Mouse (Mus musculus): Measurements from ENCODE around the gene Atf6. TPM values are rescaled to one million over a fixed set of nuclear protein-coding genes. Genes with fewer than 3 reads are reported as not detected.

Gene Atf6
- polyA plus RNA-seq, 1 experiment from 2014 or later = 8.3 TPM

DNA sequence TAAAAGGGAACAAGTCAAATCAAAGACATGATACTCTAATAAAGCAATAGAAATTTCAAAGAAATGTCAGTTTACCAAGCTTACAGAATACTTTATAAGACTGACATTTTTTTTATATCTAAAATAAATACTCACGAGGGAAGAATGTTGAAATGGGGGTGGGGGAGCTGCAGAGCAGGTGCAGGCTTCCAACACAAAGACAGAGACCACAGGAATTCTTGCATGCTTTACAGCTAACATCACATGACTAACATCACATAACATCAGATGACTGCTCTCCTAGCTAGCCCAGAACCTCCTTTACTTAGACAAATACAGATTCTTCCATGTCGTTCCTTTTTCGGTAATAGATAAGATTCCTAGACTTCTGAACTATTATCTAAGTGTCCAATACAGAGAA is 76.6 kb downstream of the Atf6 start:
- Histone ChIP-seq H3K9me3 (no peaks in the 10 kb centered on the region), H3K4me3 (no peak overlapping the region), H3K9ac (no peak overlapping the region), H3K36me3 (peaks cover 5% of the 10 kb centered on the region; the same call in 1 of the 2 replicates), H3K4me2 (no peak overlapping the region), H3K27me3 (no peaks in the 10 kb centered on the region), H3K27ac (no peak overlapping the region), H3K4me1 (no peaks in the 10 kb centered on the region)
- 80% methylated on average over 3 of the region's 3 CpGs for WGBS
- no peak for ATAC-seq (ENCODE audit: insufficient number of reproducible peaks, low FRiP score, low TSS enrichment, low read depth)

DNA sequence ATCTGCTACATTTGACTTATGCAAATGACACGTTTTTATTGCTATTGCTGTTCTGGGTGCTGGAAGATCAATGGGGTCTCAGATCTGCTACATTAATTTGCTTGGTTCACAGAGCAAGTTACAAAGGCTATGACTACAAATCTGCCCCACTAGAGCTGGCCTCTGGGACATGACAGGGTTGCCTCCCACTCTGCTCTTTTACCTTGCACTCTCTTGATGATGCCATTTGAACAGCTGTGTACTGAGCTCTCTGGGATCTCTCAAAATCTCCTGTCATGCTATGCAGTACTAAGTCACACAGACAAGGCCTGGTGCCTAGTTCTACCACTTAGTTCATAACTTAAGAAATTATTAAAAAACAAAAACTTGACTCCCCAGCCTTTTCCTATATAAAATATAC is 79.9 kb downstream of the Atf6 start:
- Histone ChIP-seq H3K4me2 (no peak overlapping the region), H3K27ac (no peak overlapping the region), H3K4me3 (no peak overlapping the region), H3K36me3 (peaks cover 8% of the 10 kb centered on the region; the same call in 1 of the 2 replicates), H3K9ac (no peak overlapping the region), H3K9me3 (no peaks in the 10 kb centered on the region), H3K27me3 (no peaks in the 10 kb centered on the region), H3K4me1 (no peaks in the 10 kb centered on the region)
- WGBS = 46% methylated on average over 1 of the region's 1 CpGs
- no peak for ATAC-seq (ENCODE audit: insufficient number of reproducible peaks, low FRiP score, low TSS enrichment, low read depth)

- Histone ChIP-seq H3K9me3 (no peaks in the 10 kb centered on the region), H3K4me3 (no peak overlapping the region), H3K4me1 (no peaks in the 10 kb centered on the region), H3K27me3 (no peaks in the 10 kb centered on the region), H3K4me2 (no peak overlapping the region), H3K9ac (no peak overlapping the region), H3K27ac (no peak overlapping the region), H3K36me3 (peaks cover 8% of the 10 kb centered on the region; the same call in 1 of the 2 replicates)
- 79% methylated on average over 14 of the region's 14 CpGs for WGBS
- ATAC-seq (ENCODE audit: insufficient number of reproducible peaks, low FRiP score, low TSS enrichment, low read depth) = no peak
Measured at GRCm38 (mm10) chr1:170786570-170787341, 80.8 kb downstream of the Atf6 start.

DNA sequence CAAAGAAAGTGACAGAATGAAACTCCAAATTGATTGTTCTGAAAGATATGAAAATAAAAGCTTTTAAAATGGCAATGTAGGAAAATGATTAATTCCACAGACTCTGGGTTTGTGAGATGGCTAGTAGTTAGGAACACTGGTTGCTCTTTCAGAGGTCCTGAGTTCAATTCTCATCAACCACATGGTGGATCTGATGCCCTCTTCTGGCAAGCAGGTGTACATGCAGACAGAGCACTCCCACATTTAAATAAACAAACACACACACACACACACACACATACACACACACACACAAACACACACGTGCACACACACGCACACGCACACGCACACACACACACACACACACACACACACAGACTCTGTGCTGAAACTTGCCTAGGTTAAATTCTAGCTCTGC is 89.9 kb downstream of the Atf6 start:
- no peak overlapping the region for H3K9ac ChIP-seq
- 96% methylated on average over 4 of the region's 4 CpGs for WGBS
- no peaks in the 10 kb centered on the region for H3K9me3 ChIP-seq
- no peaks in the 10 kb centered on the region for H3K4me1 ChIP-seq
- H3K36me3 ChIP-seq = 0 out of 2 replicates have a peak, but pooled peaks cover 5% of the 10 kb centered on the region
- ATAC-seq (ENCODE audit: insufficient number of reproducible peaks, low FRiP score, low TSS enrichment, low read depth) = no peak
- no peak overlapping the region for H3K4me3 ChIP-seq
- H3K27ac ChIP-seq = no peak overlapping the region
- no peaks in the 10 kb centered on the region for H3K27me3 ChIP-seq
- H3K4me2 ChIP-seq = no peak overlapping the region

DNA sequence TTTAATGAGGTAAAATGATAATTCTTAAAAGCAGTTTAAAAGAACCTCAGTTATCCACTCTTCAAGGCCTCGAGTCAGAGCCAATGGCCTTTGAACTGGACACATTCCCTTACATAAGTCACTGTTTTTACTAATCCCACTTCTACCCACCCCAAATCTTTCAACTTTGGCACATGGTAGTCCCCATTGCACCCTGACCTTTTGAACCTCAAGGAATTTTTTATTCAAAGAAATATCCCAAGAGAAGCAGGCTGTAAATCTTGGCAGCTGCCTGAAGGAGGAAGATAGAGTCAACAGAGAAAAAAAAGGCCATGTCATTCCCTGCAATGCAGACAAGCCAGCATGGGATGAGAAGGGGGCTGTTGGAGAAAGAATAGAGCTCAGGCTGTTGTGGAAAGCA is 93.1 kb downstream of the Atf6 start:
- WGBS = 63% methylated on average over 1 of the region's 1 CpGs
- Histone ChIP-seq H3K27ac (no peak overlapping the region), H3K27me3 (no peaks in the 10 kb centered on the region)

GRCm38 (mm10) chr1:170773506-170773905 is 94.1 kb downstream of the Atf6 start:
- H3K27me3 ChIP-seq = no peaks in the 10 kb centered on the region
- H3K4me3 ChIP-seq = no peak overlapping the region
- no peak overlapping the region for H3K9ac ChIP-seq
- WGBS = 70% methylated on average over 4 of the region's 4 CpGs
- ATAC-seq (ENCODE audit: insufficient number of reproducible peaks, low FRiP score, low TSS enrichment, low read depth) = no peak
- no peak overlapping the region for H3K4me2 ChIP-seq
- 0 out of 2 replicates have a peak, but pooled peaks cover 5% of the 10 kb centered on the region for H3K36me3 ChIP-seq
- no peak overlapping the region for H3K27ac ChIP-seq
- H3K4me1 ChIP-seq = 0 out of 2 replicates have a peak, but pooled peaks cover 3% of the 10 kb centered on the region
- H3K9me3 ChIP-seq = no peaks in the 10 kb centered on the region

More for the DNA sequence above, 93.1 kb downstream of the Atf6 start:
- no peak overlapping the region for H3K9ac ChIP-seq
- H3K36me3 ChIP-seq = 0 out of 2 replicates have a peak, but pooled peaks cover 5% of the 10 kb centered on the region
- no peak for ATAC-seq (ENCODE audit: insufficient number of reproducible peaks, low FRiP score, low TSS enrichment, low read depth)
- H3K4me2 ChIP-seq = no peak overlapping the region
- no peaks in the 10 kb centered on the region for H3K9me3 ChIP-seq
- 0 out of 2 replicates have a peak, but pooled peaks cover 3% of the 10 kb centered on the region for H3K4me1 ChIP-seq
- H3K4me3 ChIP-seq = no peak overlapping the region

- WGBS = 51% methylated on average over 25 of the region's 25 CpGs
Measured at GRCm38 (mm10) chr1:170771437-170772003, 96.1 kb downstream of the Atf6 start.

DNA sequence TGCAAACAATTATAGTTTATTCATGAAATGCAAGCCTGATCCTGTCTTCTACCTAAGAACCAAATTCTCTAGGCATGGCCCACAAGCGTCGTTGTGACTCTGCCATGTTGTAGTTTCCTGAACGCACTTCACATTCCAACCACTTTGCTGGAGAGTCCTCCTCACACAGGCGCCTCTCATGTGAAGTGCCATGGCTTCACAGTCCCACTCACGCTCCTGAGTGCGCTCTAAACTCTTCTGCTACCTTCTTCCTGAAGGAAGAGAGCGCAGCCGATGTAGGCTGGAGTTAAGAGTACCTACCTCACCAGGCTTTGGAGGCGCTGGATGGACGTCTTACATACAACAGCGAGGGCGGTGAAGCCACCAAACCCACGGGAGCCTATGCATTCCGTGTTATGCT is 96.9 kb downstream of the Atf6 start:
- no peak for ATAC-seq (ENCODE audit: insufficient number of reproducible peaks, low FRiP score, low TSS enrichment, low read depth)
- H3K27ac ChIP-seq = no peak overlapping the region

More at GRCm38 (mm10) chr1:170771437-170772003, 96.1 kb downstream of the Atf6 start:
- H3K27me3 ChIP-seq = no peaks in the 10 kb centered on the region
- no peak overlapping the region for H3K27ac ChIP-seq
- H3K9ac ChIP-seq = no peak overlapping the region
- 0 out of 2 replicates have a peak, but pooled peaks cover 3% of the 10 kb centered on the region for H3K36me3 ChIP-seq
- H3K4me2 ChIP-seq = no peak overlapping the region
- H3K4me3 ChIP-seq = no peak overlapping the region; the same call in 1 of the 2 replicates
- H3K9me3 ChIP-seq = no peaks in the 10 kb centered on the region
- 0 out of 2 replicates have a peak, but pooled peaks cover 6% of the 10 kb centered on the region for H3K4me1 ChIP-seq
- ATAC-seq (ENCODE audit: insufficient number of reproducible peaks, low FRiP score, low TSS enrichment, low read depth) = no peak

GRCm38 (mm10) chr1:170766997-170767396 is 100.6 kb downstream of the Atf6 start:
- 0 out of 2 replicates have a peak, but pooled peaks cover 6% of the 10 kb centered on the region for H3K4me1 ChIP-seq
- H3K9me3 ChIP-seq = no peaks in the 10 kb centered on the region
- WGBS = 60% methylated on average over 2 of the region's 2 CpGs
- H3K36me3 ChIP-seq = no peaks in the 10 kb centered on the region
- H3K4me2 ChIP-seq = no peak overlapping the region
- ATAC-seq (ENCODE audit: insufficient number of reproducible peaks, low FRiP score, low TSS enrichment, low read depth) = no peak
- no peak overlapping the region for H3K4me3 ChIP-seq
- H3K9ac ChIP-seq = no peak overlapping the region
- no peak overlapping the region for H3K27ac ChIP-seq
- H3K27me3 ChIP-seq = no peaks in the 10 kb centered on the region

More for the DNA sequence above, 96.9 kb downstream of the Atf6 start:
- Histone ChIP-seq H3K36me3 (0 out of 2 replicates have a peak, but pooled peaks cover 3% of the 10 kb centered on the region), H3K4me1 (0 out of 2 replicates have a peak, but pooled peaks cover 6% of the 10 kb centered on the region), H3K27me3 (no peaks in the 10 kb centered on the region), H3K4me2 (no peak overlapping the region), H3K9ac (no peak overlapping the region), H3K9me3 (no peaks in the 10 kb centered on the region), H3K4me3 (no peak overlapping the region)
- 85% methylated on average over 14 of the region's 14 CpGs for WGBS

- H3K9ac ChIP-seq = no peak overlapping the region
- H3K4me2 ChIP-seq = no peak overlapping the region
- no peak for ATAC-seq (ENCODE audit: insufficient number of reproducible peaks, low FRiP score, low TSS enrichment, low read depth)
- H3K27me3 ChIP-seq = no peaks in the 10 kb centered on the region
- no peak overlapping the region for H3K4me3 ChIP-seq
- 0 out of 2 replicates have a peak, but pooled peaks cover 3% of the 10 kb centered on the region for H3K4me1 ChIP-seq
- WGBS = 68% methylated on average over 1 of the region's 1 CpGs
- H3K27ac ChIP-seq = no peak overlapping the region
- H3K36me3 ChIP-seq = no peaks in the 10 kb centered on the region
- H3K9me3 ChIP-seq = no peaks in the 10 kb centered on the region
Measured at GRCm38 (mm10) chr1:170764798-170765197, 102.8 kb downstream of the Atf6 start.

DNA sequence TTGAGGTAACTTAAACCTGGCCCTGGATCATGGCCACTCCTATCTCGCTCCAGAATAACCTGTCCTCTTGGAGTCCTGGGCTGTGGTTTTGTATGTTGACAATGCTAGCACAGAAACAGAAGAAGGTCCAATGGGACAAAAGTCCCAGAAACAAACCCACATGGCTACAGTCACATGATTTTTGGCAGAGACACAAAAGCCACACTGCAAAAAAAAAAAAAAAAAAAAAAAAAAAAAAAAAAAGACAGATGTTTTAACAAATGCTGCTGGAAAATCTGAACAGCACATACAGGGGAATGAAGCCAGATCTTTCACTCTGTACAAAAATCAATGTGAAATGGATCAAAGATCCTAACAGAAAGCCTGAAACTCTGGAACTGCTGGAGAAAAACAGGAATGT is 105.9 kb downstream of the Atf6 start:
- whole genome bisulfite sequencing = 93% methylated on average over 1 of the region's 1 CpGs
- ATAC-seq (ENCODE audit: insufficient number of reproducible peaks, low FRiP score, low TSS enrichment, low read depth) = no peak

DNA sequence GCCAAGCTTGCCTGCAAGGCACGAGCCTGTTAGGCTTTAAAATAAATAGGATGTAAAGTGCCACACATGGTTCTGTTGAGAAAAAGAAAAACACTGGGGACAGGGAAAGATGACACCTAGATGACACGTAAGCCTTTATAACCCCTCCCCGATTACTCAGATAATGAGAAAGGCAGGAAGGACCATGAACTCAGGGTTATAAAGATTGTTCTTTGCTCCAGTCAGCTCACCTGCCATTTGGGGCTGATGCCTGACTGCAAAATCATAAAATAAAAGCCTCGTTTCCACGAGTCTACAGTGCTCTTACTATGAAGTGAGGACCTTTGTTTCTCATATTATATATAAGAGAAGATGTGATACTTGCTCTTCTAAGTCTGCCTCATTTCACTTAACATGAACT is 114.0 kb downstream of the Atf6 start:
- H3K4me3 ChIP-seq = no peak overlapping the region
- 76% methylated on average over 5 of the region's 5 CpGs for WGBS
- H3K9ac ChIP-seq = no peak overlapping the region
- no peaks in the 10 kb centered on the region for H3K4me1 ChIP-seq
- no peaks in the 10 kb centered on the region for H3K27me3 ChIP-seq
- H3K36me3 ChIP-seq = no peaks in the 10 kb centered on the region
- H3K4me2 ChIP-seq = no peak overlapping the region
- ATAC-seq (ENCODE audit: insufficient number of reproducible peaks, low FRiP score, low TSS enrichment, low read depth) = no peak
- H3K27ac ChIP-seq = no peak overlapping the region
- no peaks in the 10 kb centered on the region for H3K9me3 ChIP-seq

More for the DNA sequence above, 105.9 kb downstream of the Atf6 start:
- Histone ChIP-seq H3K9ac (no peak overlapping the region), H3K36me3 (no peaks in the 10 kb centered on the region), H3K4me2 (no peak overlapping the region), H3K4me1 (no peaks in the 10 kb centered on the region), H3K4me3 (no peak overlapping the region), H3K27ac (no peak overlapping the region), H3K9me3 (no peaks in the 10 kb centered on the region), H3K27me3 (no peaks in the 10 kb centered on the region)

All from limb, embryonic 15.5 days (tissue).